Mouse (Mus musculus) urinary bladder, postnatal 14 days (tissue): ENCODE measurements around the gene Csrp2.
A peak's percentile ranks its signal among the peaks of the same experiment; 100 is the strongest.

ENCODE experiments used
- DNase-seq: peaks from one replicate; pipeline ENCODE4 v3.0.0; 2021; ENCODE audit warnings: low spot score

Gene Csrp2

DNA sequence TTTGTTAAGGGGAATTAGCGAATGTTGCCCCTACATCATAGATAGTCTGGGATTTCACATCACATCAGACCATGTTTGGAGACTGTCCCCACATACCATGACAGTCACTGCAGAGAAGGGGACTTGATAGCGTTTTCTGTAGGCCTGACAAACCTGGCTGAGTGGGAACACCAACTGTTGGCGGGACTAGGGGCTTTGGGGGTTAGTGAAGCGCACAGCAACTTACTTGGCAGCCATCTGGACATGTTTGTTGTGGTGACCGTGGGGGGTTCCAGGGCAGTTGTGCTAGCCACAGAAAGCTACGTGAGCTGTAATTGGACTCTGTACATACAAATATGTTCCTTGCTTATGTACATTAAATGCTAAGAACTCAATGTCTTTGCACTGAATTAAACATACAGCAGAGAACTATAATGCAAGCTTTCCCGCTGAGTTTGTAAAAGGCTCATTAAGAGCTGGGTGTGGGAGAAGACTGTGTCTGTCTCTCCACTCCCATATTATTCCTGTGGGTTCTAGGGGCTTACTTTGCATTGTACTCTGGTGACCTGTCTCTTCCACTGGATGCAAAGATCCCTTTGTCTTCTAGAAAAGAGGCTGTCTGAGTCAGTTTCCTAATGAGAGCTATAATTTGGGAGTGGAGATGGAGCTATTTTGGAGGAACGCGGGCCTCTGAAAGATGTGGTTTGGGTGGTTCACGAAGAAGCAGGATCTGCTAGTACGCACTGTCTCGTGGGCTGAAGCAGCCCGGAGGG lies 11.7 kb downstream of the Csrp2 start:
- DNase-seq, result no peak

DNA sequence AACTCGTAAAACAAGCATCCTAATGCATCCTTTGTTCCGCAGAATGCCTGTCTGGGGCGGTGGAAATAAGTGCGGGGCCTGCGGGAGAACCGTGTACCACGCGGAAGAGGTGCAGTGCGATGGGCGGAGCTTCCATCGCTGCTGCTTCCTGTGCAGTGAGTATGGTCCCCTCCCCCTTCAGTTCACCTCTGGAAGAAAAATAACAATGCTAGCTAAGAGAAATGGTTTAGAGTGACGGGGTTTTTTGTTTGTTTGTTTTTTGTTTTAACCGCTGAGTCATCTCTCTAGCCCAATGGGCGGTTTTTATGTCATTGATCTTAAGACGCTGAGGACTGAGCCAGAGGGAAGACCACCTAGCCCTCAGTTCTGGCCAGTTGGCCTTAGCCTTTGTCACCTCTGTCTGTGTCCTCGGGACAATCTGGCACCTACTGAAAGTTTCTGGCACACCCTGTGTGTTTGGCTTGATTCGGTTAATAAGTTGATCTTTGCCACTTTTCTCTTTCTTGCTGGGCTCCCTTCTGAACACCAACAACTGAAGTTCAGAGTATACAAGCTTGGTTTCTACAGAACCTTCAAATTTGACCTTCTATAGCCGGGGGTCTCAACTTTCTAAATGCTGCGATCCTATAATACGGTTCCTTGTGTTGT lies 12.4 kb downstream of the Csrp2 start:
- no peak for DNase-seq

- no peak for DNase-seq
These were observed 14.0 kb downstream of the Csrp2 start for GRCm38 (mm10) chr10:110933584-110933983.

GRCm38 (mm10) chr10:110935081-110935480 lies 15.5 kb downstream of the Csrp2 start:
- DNase-seq, result no peak

GRCm38 (mm10) chr10:110935669-110936068 lies 16.1 kb downstream of the Csrp2 start:
- DNase-seq, result no peak

DNA sequence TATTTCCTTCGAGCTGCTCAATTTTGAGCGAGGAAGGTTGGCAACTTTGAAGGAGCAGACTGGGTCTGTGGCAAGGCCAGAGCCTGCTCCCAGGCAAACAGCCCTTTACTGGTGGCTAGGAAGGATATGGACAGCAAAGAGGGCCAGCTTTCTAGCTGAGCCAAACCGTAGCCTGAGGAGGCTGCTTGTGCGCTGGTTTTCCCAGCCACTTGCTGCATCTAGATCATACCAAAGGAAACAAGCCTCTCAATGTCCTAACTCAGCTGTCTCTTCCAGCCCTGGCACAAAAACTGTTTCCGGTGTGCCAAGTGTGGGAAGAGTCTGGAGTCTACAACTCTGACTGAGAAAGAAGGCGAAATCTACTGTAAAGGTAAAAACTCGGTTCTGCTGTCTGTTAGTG lies 18.8 kb downstream of the Csrp2 start:
- DNase-seq, result no peak

DNA sequence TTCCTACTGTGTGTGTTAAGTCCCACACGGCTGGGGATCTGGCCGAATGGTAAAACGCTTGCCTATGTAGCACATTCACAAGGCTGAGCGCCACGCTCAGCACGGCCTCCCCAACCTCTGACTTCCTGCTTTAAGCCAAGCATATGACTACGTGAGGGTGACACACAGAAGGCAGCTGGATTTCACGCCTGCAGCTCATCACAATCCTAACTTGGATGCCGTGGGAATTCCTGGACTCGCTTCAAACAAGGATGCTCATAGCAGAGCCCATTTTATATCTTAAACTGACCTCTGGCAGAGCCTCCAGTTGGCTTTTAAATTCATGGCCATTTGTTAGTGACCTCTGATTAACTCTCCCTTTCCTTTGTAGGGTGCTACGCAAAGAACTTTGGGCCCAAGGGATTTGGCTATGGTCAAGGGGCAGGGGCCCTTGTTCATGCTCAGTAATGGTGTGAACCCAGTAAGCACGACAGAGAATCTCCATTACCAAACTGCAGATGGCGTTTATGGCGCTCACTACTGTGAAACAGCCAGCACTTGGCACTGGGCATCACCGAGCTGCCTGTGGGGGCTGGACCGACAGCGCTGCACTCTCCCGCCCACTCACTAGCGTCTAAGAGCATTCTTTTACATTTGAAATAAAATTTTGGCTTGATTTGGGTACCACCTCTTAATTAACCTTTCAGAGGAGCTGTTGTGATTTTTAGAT lies 19.4 kb downstream of the Csrp2 start:
- no peak for DNase-seq

- no peak for DNase-seq
These were observed 20.1 kb downstream of the Csrp2 start for GRCm38 (mm10) chr10:110939717-110940116.

DNA sequence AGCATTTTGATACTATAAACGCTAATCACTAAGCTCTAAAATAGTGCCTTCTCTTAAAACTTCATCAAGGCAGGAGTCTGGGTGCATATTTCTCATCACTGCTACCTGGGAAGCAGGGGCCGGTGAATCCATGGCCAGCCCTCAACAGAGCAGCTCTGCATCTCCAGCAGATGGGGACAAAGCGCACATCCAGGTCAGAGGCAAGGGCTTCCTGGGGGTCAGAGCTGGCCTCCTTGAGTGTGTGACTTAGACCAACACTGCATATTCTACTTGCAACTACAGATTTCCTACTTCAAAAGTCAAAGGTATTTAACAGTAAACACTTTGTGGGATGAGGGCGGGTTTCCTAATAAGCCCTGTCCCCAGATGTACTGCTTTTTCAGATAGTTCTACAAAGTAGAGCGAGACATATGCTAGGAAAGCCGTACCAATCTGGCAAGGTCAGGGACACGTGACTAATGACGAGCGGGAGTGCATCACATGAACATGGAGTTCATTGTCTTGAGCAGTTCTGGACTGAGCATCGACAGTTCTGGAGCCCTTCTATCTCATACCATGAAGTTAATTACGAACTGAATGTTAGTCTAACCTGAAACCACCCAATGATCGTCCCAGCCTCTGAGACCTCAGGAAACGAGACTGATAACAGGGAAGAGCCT lies 21.3 kb downstream of the Csrp2 start:
- no peak for DNase-seq

GRCm38 (mm10) chr10:110941968-110942367 lies 22.4 kb downstream of the Csrp2 start:
- DNase-seq, result no peak

DNA sequence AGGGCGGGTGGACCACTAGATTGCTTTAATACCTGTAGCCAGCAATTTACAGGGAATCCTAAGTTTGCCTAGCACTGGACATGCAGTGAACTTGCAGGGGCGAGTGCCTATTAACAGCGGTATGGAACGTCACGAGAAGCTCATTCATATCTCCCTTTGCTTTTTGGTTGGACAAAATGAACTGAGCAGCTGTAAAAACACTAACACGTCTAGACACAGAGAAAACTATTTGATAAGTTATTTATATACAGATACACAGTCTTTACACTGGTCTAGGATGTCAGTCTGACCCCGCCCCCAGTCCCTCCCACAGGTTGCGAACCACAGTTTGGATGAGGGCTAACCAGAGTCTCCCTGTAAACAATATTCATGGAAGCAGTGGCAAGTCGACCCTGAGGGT lies 23.2 kb downstream of the Csrp2 start:
- no peak for DNase-seq

DNA sequence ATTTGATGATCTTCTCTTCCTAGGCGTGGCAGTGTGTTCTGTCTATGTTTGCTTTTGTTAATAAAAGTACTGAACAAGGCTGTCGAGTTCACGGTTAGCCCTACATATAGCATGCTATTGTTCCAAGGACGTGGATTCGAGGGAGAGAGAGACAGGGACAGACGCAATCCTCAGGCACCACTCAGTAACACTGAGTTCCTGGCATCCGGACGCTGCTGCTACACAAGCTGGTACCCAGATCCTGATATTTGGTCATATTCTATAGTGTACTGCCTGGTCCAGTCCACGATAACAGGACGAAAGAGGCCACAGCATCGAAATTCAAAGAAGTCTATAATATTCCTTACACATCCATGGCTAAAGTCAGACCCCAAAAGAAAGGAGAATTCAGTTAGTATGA lies 24.6 kb downstream of the Csrp2 start:
- no peak for DNase-seq

DNA sequence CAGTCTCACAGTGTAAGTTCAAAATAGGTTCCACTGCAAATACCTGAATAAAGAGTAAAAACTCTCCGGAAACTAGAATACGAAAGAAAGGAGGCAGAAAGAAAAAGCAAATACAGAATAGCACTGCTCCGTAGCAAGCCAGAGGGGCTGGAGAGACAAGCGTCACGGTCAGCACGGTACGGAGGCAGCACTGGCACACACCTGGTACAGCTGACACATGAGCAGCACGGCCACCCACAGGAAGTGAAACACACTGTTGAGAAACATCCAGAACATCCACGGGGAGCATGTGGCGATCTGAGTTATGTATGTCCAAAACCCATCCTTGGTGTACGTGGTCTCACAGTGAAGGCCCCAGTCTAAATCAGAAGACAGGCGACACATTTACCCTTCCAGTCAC lies 26.4 kb downstream of the Csrp2 start:
- no peak for DNase-seq

DNA sequence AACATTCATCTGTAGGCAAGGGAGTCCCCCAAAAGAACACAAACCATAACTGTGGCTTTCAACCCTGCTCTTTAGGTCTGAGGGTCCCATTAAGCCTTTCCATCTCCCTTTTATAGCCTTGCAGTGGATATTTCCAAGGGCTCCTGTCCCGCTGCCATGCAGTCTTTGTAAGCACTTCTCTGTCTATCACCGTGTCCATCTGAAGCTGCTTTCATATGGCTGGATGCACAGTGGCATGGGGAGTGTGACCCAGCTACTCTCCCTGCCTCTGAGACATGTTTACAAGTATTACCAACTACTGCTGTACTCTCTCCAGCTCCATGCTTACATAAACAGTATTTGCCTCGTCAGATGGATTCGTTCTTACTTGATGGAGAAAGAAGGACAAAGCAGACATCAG lies 28.0 kb downstream of the Csrp2 start:
- DNase-seq, result no peak

DNA sequence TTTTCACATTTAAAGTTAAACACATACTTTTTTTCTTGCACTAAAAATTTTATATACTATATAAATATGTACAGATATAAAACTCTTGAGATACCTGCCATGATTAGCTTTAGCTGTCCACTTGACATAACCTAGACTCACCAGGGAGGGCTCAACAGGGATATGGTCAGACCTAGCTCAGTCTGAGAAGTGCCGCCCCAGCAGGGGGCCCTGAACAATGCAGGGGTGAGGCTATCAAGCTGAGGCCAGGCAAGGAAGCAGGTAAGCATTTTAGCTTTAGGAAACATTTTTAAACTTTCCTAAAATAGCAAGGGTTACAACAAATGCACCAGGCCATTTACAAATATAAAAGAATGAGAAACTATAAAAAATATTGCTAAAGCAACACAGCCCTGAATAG lies 31.5 kb downstream of the Csrp2 start:
- no peak for DNase-seq

DNA sequence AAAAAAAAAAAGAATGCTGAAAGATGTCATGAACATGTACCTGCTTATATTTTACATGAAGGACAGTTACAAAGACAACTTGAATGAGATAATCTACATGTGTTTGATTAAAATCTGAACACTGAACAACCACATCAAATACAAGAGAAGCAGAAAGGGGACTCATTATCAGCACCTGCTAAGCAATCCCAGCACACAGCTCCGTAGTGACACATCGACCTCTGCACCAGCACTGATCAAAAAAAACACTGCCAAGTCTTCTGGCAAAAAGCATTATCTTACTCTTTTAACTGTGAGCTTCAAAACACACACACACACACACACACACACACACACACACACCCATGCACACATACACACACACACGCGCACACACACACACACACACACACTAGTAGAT lies 32.2 kb downstream of the Csrp2 start:
- DNase-seq, result no peak

DNA sequence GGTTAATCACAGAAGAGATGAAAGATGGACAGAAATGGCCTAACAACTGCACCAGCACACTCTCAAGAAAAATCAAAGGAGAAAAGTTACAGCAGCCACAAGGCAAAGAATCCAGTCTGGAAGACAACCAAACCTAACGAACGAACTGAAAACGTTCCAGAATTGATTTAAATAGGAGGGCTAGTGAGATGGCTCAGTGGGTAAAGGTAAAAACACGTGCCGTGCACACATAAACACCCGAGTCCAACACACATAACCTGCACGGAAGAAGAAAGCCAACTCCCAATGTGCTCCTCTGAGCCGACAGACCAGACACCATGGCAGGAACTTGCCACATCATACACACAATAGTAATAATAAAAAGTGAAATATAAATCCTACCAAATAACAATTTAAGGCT lies 32.7 kb downstream of the Csrp2 start:
- no peak for DNase-seq

GRCm38 (mm10) chr10:110952937-110953451 lies 33.4 kb downstream of the Csrp2 start:
- peak; percentile 65 for DNase-seq

DNA sequence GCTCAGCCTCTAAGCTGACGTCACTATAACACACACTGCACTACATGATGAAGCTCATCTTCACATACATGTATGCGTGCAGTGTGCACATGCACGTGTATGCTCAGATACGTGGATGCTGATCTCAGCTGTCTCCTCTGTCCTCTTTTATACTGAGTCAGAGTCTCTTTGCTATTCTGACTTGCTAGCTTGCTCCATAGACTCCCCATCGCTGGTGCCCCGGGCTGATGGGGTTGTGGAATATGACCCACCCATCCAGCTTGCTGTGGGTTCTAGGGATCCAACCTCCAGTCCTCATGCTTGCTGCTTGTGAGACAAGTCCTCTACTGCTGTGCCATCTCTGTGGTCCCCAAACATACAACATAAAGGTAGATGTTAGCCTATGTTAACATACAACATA lies 39.3 kb downstream of the Csrp2 start:
- DNase-seq, result no peak

DNA sequence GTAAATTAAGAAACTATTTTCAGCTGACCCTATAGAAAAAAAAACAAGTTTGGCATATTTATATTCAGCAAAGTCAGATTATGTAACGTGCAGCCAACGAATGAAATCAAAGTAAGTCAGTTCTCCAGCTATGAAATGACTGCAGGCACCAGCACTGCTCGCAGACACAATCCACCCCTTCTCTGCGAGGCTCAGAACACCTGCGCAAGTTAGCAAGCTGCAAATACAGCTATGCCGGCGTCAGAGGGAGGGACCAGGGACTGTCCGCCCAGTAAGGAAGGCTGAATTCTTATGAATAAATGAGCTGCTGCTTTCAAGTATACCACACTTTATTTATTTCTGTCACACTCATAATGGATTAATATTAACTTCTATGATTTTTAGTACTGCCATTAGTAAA lies 40.2 kb downstream of the Csrp2 start:
- DNase-seq, result no peak

DNA sequence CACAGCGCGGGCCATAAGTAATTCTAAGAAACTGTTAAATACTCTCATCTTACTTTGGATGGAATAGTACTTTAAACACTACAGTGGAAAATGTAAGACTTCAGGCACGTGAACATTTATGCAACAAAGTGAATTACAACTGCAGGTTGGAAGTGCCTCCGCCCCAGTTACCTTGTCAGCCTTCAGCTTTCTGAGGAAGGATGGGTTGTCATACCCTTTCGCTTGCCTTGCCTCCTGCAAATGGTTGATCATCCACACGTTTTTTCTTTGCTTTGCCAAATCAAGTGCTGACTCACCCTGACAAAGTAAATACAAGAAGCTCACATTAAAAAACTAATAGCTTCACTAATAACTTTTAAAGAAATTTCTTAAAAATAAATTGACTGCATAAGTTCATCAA lies 41.3 kb downstream of the Csrp2 start:
- DNase-seq, result no peak

GRCm38 (mm10) chr10:110962172-110962571 lies 42.6 kb downstream of the Csrp2 start:
- no peak for DNase-seq

DNA sequence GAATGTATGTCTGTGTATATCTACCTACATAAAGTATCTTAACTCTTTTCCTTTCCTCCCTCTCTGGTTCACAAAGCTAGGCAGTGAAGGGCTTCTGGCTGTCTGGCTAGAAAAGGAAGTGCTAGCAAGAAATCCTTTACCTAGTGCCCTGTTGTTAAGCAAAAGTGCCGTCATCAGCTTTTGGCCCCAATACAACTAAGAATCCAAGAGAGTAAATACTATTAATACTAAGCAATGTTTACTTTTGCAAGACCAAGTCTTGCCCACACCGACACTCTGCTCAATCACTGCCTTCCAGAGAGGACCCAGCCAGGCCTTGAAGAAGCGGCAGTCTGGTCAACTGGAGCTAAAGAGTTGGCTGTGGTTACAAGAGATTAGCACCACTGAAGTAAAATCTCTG lies 51.5 kb downstream of the Csrp2 start:
- no peak for DNase-seq
